Mouse (Mus musculus) liver, adult (tissue): ENCODE results near the gene Ky.

Source experiments
- GATA4 ChIP-seq: IDR thresholded peaks from 2 replicates; pipeline ENCODE4 v1.6.1; 2014; ENCODE audit warnings: mild to moderate bottlenecking, low read length; ENCODE audit not compliant: insufficient replicate concordance

Gene Ky

DNA sequence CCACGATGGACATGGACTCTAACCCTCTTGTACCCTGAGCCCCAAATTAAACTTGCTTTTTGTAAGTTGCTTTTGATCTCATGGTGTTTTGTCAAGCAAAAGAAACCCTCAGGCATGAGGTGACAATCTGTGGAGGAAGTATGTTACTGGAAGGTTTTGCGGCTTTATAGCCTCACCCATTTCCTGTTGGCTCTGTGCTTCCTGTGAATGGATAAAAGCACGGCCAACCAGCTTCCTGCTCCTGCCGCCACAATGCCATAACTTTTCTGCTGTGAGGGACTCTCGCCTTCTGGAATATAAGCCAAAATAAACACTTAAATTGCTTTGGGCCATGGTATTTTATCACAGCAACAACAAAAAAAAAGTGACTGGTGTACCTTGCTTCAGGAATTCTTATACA, 71.9 kb downstream of the Ky start:
- no peak for TF ChIP-seq GATA4

GRCm38 (mm10) chr9:102581921-102582469, 76.4 kb downstream of the Ky start:
- no peak for TF ChIP-seq GATA4

DNA sequence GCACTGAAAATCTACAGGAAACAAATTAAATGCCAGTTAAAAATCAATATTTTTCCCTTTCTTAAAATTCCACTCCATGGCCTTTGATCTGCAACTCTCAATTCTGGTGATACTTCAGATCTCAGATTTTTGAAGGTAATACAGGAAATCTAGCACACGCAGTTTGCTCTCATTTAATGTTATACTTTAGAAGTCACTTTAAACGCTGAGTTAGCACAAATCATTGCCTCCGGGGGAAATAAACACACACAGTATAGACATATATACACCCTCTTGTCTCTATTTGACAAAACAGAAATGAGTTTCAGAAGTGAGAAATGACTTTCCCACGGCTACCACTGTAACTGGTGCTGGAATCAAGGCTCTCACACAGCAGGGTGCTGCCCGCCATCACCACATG, 81.8 kb downstream of the Ky start:
- no peak for TF ChIP-seq GATA4

DNA sequence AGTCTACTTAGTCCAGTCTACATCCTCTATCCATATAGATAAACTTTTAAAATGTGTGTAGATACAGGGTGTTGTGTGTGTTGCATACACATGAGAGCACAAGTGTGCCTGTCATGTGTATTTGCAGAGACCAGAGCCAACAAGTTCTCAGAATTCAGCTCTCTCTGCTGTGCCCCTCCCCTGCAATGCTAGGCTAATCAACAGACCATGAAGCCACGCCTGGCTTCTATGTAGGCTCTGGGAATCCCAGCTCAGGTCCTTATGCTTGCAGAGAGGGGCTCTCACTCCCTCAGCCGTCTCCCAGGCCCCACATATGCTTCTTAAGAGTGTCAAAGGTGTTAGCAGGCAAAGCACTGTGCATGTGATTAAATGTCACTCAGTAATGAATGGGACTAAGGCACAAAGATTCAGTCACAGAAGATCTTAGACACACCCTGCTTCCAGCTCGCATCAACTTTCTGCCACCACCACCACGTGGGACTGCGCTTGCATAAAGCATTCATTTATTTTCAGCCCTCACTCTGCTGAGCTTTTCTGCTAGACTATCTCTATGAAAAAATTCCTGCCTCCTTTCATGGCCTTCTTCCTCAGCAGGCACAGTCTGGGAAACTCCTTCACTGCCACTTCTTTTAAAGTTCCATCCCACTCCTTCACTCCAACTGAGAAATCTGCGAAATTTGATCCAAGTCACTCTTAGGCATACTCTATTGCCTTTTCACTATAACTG, 89.3 kb downstream of the Ky start:
- no peak for TF ChIP-seq GATA4
